Mouse (Mus musculus): Measurements from ENCODE around the gene Lrsam1.

DNA sequence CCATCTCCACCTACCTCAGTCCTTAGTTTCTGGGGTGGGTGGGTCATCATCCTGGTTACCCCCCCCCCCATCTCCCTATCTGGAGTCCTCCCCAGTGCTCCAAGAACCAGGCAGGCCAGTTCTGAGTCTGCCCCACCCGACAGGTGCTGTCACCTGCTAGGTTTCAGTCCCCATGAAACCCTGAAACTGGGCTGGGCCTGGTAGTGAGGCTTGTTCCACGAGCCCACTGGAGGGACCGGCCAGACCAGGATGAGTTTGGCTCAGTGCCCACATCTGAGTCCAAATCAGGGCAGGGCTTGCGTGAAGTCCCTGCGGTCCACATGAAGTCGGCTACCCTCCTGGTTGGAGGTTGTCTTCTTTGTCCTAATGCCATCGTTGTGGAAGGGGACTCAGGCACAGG, 62.4 kb downstream of the Lrsam1 start:
- TF ChIP-seq CTCF (IDR thresholded peaks at IDR 0.05; ENCODE audit: borderline replicate concordance, insufficient read depth, low read depth, low read length) (no peak), POLR2A (IDR thresholded peaks at IDR 0.05; ENCODE audit: borderline replicate concordance, insufficient read depth, low read length) (no peak)

All from cerebellum, adult 2 months (tissue).